Mouse (Mus musculus) hindbrain, embryonic 14.5 days (tissue): ENCODE data around the gene Vstm2l. TPM values are rescaled to one million over a fixed set of nuclear protein-coding genes. Genes with fewer than 3 reads are reported as not detected.
A peak's percentile ranks its signal among the peaks of the same experiment; 100 is the strongest.

Experiments used
- ATAC-seq: fragments of 200-750 bp; cut with Nextera tagmentation; 2 replicates; pipeline ENCODE4 v1.8.0; 2017; ENCODE audit warnings: moderate number of reproducible peaks, mild to moderate bottlenecking, moderate TSS enrichment, moderate library complexity; ENCODE audit not compliant: low FRiP score
- DNase-seq: peaks from one replicate; pipeline ENCODE4 v3.0.0-alpha.2; 2015; ENCODE audit warnings: low spot score
- H3K27ac ChIP-seq: fragments of 300-500 bp; sonication (generic); 2 replicates; pipeline ENCODE4 v1.5.1; 2014; ENCODE audit warnings: mild to moderate bottlenecking, moderate library complexity
- H3K27me3 ChIP-seq: fragments of 300-500 bp; sonication (generic); 2 replicates; pipeline ENCODE4 v1.6.1; 2014; ENCODE audit warnings: mild to moderate bottlenecking, low read length, mixed read lengths; ENCODE audit not compliant: control insufficient read depth, insufficient read depth
- H3K36me3 ChIP-seq: fragments of 300-500 bp; sonication (generic); replicated peaks from 2 replicates; pipeline ENCODE4 v1.6.1; 2014; ENCODE audit not compliant: control insufficient read depth, insufficient read depth
- H3K4me1 ChIP-seq: fragments of 300-500 bp; sonication (generic); replicated peaks from 2 replicates; pipeline ENCODE4 v1.6.1; 2014; ENCODE audit warnings: antibody characterized with exemption, low read length, mixed read lengths; ENCODE audit not compliant: control insufficient read depth, insufficient read depth
- H3K4me2 ChIP-seq: fragments of 300-500 bp; sonication (generic); replicated peaks from 2 replicates; pipeline ENCODE4 v1.6.1; 2014; ENCODE audit warnings: mild to moderate bottlenecking, moderate library complexity
- H3K4me3 ChIP-seq: fragments of 300-500 bp; sonication (generic); replicated peaks from 2 replicates; pipeline ENCODE4 v1.5.1; 2014; ENCODE audit warnings: mild to moderate bottlenecking, low read length
- H3K9ac ChIP-seq: fragments of 300-500 bp; sonication (generic); 2 replicates; pipeline ENCODE4 v1.6.1; 2014
- H3K9me3 ChIP-seq: fragments of 300-500 bp; sonication (generic); 2 replicates; pipeline ENCODE4 v1.6.1; 2016; ENCODE audit warnings: low read length; ENCODE audit not compliant: control insufficient read depth
- WGBS: fragments of 180-500 bp; shearing (Covaris S2); extraction: QIAGEN DNeasy Blood & Tissue Kit; methylation state at CpG from one replicate; pipeline ENCODE4 v1.1.7; 2014; 5-methylcytosine and 5-hydroxymethylcytosine counted together
- polyA plus RNA-seq: library from polyadenylated mRNA; unstranded; fragments of >200 nt; fragmentation: Nextera tagmentation; extraction: Ambion mirVana; gene quantifications from 2 replicates; pipeline ENCODE4 v1.2.1, GENCODE M21; 2014

Vstm2l gene
- polyA plus RNA-seq, 1 experiment from 2014 or later: 48.9 TPM

GRCm38 (mm10) chr2:157943514-157944155, 29.2 kb downstream of the Vstm2l start:
- peak overlapping the region; percentile 34 for H3K4me3 ChIP-seq
- ATAC-seq: peak; percentile 74
- 0 out of 2 replicates have a peak, but pooled peaks cover 10% of the 10 kb centered on the region for H3K27me3 ChIP-seq
- H3K36me3 ChIP-seq: peaks cover 12% of the 10 kb centered on the region; the same call in 1 of the 2 replicates
- H3K9me3 ChIP-seq: no peaks in the 10 kb centered on the region
- 2% methylated on average over 47 of the region's 47 CpGs for WGBS
- peak overlapping the region; percentile 65 for H3K9ac ChIP-seq
- H3K4me1 ChIP-seq: peaks cover 32% of the 10 kb centered on the region
- DNase-seq: peak; percentile 80
- H3K4me2 ChIP-seq: peak overlapping the region; percentile 69
- peak overlapping the region; percentile 51 for H3K27ac ChIP-seq

GRCm38 (mm10) chr2:157944156-157944893, 29.9 kb downstream of the Vstm2l start:
- H3K9me3 ChIP-seq: no peaks in the 10 kb centered on the region
- H3K27me3 ChIP-seq: 0 out of 2 replicates have a peak, but pooled peaks cover 3% of the 10 kb centered on the region
- ATAC-seq: no peak

GRCm38 (mm10) chr2:157953978-157954377, 39.5 kb downstream of the Vstm2l start:
- no peak for DNase-seq
- Histone ChIP-seq H3K9ac (no peak overlapping the region), H3K4me2 (no peak overlapping the region), H3K4me1 (0 out of 2 replicates have a peak, but pooled peaks cover 4% of the 10 kb centered on the region), H3K27me3 (no peaks in the 10 kb centered on the region), H3K4me3 (no peak overlapping the region), H3K27ac (no peak overlapping the region), H3K9me3 (no peaks in the 10 kb centered on the region), H3K36me3 (no peaks in the 10 kb centered on the region)
- no peak for ATAC-seq
- 59% methylated on average over 5 of the region's 5 CpGs for WGBS

More at GRCm38 (mm10) chr2:157944156-157944893, 29.9 kb downstream of the Vstm2l start:
- Histone ChIP-seq H3K36me3 (peaks cover 12% of the 10 kb centered on the region; the same call in 1 of the 2 replicates), H3K9ac (peak overlapping the region; percentile 65), H3K27ac (no peak overlapping the region), H3K4me3 (peak overlapping the region; percentile 34), H3K4me1 (peaks cover 32% of the 10 kb centered on the region), H3K4me2 (peak overlapping the region; percentile 69)
- 10% methylated on average over 37 of the region's 37 CpGs for WGBS
- DNase-seq: no peak

- Histone ChIP-seq H3K4me3 (no peak overlapping the region), H3K36me3 (no peaks in the 10 kb centered on the region), H3K4me1 (0 out of 2 replicates have a peak, but pooled peaks cover 4% of the 10 kb centered on the region), H3K9ac (no peak overlapping the region), H3K27me3 (no peaks in the 10 kb centered on the region), H3K27ac (no peak overlapping the region), H3K9me3 (no peaks in the 10 kb centered on the region), H3K4me2 (no peak overlapping the region)
- ATAC-seq (no peak), DNase-seq (no peak)
- 3% methylated on average over 2 of the region's 2 CpGs for WGBS
Measured at GRCm38 (mm10) chr2:157957707-157958108, 43.3 kb downstream of the Vstm2l start.

- DNase-seq (no peak), ATAC-seq (no peak)
- H3K4me3 ChIP-seq: no peak overlapping the region
- H3K9ac ChIP-seq: no peak overlapping the region
- H3K27me3 ChIP-seq: no peaks in the 10 kb centered on the region
- H3K36me3 ChIP-seq: no peaks in the 10 kb centered on the region
- no peak overlapping the region for H3K27ac ChIP-seq
- 22% methylated on average over 3 of the region's 3 CpGs for WGBS
- H3K4me2 ChIP-seq: no peak overlapping the region
- H3K9me3 ChIP-seq: no peaks in the 10 kb centered on the region
- H3K4me1 ChIP-seq: no peaks in the 10 kb centered on the region
Measured at GRCm38 (mm10) chr2:157967856-157968255, 53.4 kb downstream of the Vstm2l start.

- Histone ChIP-seq H3K36me3 (no peaks in the 10 kb centered on the region), H3K9me3 (no peaks in the 10 kb centered on the region), H3K4me2 (no peak overlapping the region), H3K9ac (no peak overlapping the region), H3K4me3 (no peak overlapping the region), H3K4me1 (peaks cover 10% of the 10 kb centered on the region), H3K27me3 (no peaks in the 10 kb centered on the region), H3K27ac (no peak overlapping the region)
- 41% methylated on average over 6 of the region's 6 CpGs for WGBS
- ATAC-seq: no peak
- DNase-seq: no peak
Measured at GRCm38 (mm10) chr2:157970124-157970523, 55.7 kb downstream of the Vstm2l start.

- ATAC-seq: no peak
- peak; percentile 70 for DNase-seq
- WGBS: 11% methylated on average over 3 of the region's 3 CpGs
Measured at GRCm38 (mm10) chr2:157970669-157971068, 56.2 kb downstream of the Vstm2l start.

GRCm38 (mm10) chr2:157974604-157975501, 60.4 kb downstream of the Vstm2l start:
- Histone ChIP-seq H3K36me3 (no peaks in the 10 kb centered on the region), H3K4me3 (no peak overlapping the region), H3K4me2 (peak overlapping the region; percentile 31), H3K9ac (peak overlapping the region; percentile 3), H3K4me1 (peaks cover 21% of the 10 kb centered on the region), H3K27me3 (no peaks in the 10 kb centered on the region), H3K9me3 (no peaks in the 10 kb centered on the region), H3K27ac (peak overlapping the region; percentile 77)
- 3% methylated on average over 23 of the region's 23 CpGs for WGBS
- peak; percentile 55 for DNase-seq
- ATAC-seq: 0 out of 2 replicates have a peak, but pooled peaks have one; percentile 68

More at GRCm38 (mm10) chr2:157970669-157971068, 56.2 kb downstream of the Vstm2l start:
- no peaks in the 10 kb centered on the region for H3K36me3 ChIP-seq
- H3K4me1 ChIP-seq: peaks cover 15% of the 10 kb centered on the region
- no peak overlapping the region for H3K27ac ChIP-seq
- H3K4me2 ChIP-seq: no peak overlapping the region
- H3K9me3 ChIP-seq: no peaks in the 10 kb centered on the region
- no peak overlapping the region for H3K4me3 ChIP-seq
- H3K9ac ChIP-seq: no peak overlapping the region
- no peaks in the 10 kb centered on the region for H3K27me3 ChIP-seq
